Mouse (Mus musculus): ENCODE measurements around the gene Dnmt1.

Dnmt1 gene

DNA sequence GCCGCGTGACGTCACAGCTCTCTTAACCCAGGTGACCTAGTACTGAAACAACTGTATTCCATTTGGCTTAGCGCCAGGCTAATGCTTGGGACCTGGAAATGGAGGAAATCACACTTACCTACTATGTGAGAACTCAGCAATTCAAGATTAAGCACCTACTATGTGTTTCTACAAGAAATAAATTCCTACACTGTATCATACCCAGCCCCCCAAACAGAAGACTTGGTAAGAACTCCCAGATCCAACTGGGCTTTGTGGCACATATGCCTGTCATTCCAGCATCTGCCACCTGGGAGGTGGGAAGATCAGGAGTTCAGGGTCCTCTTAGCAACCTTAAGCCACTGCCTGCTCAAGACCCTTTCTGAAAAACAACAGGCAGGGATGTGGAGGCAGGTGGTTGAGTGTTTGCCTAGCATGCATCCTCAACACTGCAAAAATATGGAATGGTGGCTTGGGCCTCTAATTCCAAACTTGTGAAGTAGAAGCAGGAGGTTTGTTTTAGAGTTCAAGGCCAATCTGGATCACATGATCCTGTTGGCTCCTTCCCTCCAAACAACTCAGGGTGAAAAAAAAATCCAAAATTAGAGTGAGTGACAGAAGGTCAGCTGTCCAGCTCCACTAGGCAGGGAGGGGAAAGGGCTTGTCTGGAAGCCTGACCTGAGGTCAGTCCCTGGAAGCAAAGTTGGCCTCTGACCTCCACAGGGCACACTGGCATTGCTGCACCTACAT lies 17.4 kb upstream of the Dnmt1 start:
- DNase-seq (ENCODE audit: low spot score in 2 of 2), result no peak

DNA sequence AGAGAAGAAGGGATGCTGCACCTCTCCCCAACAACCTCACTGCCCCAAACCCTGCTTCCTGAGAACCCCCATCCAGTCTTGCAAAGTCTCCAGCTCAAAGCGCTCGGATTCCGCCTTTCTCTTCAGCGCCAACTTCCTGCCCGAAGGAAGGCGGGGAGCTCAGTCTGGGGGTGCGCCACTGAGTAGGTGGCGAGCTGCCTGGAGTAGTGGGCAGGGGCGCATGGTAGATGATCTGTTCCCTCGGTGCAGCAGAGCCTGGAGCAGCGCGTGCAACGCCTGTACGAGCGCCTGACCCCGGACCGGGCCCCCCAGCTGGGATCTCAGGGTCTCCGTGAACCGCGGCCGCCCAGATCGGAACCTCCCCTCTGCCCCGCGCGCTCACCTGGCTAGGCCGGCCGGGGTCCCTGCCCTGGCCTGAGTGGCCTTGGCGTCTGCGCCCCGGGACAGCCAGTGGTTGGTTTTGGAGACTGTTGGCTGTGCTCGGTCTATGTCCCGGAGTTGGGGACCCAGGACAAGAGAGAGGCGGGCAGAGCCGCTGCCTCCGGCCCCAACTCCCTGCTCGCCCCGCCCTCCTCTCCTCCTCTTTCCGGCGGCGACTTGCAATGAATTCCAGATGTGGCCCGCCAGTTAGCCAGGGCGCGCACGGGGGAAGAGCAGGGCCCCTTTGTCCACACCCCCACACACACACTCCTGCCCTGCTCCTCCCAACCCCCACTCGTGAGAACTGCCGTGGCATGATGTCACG lies 16.7 kb upstream of the Dnmt1 start, which contains the start of gene S1pr2:
TSS of gene S1pr2 (minus strand) at position 566 of the 745 bp plus-strand sequence.
- peak; percentile 86 to 89 for DNase-seq (ENCODE audit: low spot score in 2 of 2)

DNA sequence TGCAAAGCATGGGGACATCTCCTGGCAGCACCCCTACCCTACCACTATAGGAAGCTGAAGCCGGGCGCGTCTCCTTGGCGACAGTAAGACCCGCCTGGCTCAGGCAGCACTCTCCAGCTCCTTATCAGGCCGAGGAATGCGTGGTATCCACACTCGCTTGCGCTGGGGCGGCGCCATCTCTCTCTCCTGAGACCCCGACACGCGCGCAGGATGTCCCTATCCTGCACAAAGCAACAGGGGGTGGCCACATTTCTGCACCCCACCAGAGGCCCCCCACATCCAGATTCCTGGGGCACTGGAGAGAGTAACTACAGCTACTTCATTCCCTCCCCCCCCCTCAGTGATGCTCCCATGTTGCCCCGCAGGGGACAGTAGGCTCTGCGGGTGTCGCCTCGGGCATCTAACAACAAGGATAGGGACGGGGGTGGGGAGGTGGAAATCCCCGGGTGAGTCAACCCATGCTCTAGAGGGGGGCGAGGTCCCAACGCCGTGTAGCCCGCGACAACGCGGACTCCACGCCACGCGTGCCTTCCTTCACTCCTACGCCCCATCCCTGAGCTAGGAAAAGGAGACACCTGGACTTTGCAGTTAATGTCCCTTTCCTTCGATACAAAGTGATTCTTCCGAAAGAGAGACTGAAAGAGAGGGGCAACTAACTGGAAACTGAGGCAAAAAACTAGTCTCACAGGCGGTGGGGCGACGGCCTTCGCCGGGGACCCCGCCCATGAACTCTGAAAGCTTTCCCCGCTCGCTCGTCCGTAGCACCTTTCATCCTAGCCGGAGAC lies 15.9 kb upstream of the Dnmt1 start:
- DNase-seq (ENCODE audit: low spot score in 2 of 2), result peak; percentile 67 to 68

DNA sequence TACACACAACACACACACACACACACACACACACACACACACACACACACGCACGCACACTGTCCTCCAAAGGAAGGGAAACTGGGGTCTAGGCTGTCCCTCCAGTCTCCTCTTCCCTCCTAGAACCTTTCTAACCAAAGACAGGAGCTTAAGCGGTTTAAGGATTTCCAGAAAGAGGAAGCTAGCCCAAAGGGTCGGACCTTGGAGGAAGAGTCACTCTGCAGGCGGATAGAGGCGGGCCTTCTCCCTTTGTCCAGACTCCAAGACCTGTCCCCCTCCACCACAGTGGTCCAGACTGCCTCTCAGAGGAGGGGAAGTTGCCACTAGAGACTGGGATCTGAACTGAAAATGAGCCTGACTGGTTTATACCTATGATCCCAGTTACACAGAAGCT lies 14.0 kb upstream of the Dnmt1 start:
- no peak for DNase-seq (ENCODE audit: low spot score in 2 of 2)

DNA sequence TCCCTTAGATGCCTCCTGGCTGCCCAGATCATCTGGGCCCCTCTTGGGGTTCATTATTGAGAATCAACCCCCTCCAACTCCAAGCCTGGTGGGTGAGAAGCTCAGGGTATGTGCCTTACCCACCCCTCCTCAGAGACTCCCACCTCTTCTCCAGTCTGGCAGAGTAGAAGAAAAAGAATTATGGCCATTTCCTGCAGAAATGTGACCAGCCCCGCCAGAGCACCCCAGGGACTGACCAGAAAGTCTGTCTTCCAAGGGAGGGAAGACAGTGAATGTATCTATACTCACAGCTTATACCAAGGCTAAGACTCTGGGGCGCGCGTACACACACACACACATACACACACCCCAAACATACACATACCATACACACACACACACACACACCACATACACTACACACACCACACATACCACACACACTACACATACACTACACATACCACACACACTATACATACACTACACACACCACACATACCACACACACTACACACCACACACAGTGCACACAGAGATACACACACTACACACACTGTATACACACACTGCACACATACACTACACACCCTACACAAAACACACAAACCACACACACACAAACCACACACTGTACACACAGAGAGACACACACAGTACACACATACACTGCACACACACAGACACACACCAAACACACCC lies 13.5 kb upstream of the Dnmt1 start:
- no peak for DNase-seq (ENCODE audit: low spot score in 2 of 2)

DNA sequence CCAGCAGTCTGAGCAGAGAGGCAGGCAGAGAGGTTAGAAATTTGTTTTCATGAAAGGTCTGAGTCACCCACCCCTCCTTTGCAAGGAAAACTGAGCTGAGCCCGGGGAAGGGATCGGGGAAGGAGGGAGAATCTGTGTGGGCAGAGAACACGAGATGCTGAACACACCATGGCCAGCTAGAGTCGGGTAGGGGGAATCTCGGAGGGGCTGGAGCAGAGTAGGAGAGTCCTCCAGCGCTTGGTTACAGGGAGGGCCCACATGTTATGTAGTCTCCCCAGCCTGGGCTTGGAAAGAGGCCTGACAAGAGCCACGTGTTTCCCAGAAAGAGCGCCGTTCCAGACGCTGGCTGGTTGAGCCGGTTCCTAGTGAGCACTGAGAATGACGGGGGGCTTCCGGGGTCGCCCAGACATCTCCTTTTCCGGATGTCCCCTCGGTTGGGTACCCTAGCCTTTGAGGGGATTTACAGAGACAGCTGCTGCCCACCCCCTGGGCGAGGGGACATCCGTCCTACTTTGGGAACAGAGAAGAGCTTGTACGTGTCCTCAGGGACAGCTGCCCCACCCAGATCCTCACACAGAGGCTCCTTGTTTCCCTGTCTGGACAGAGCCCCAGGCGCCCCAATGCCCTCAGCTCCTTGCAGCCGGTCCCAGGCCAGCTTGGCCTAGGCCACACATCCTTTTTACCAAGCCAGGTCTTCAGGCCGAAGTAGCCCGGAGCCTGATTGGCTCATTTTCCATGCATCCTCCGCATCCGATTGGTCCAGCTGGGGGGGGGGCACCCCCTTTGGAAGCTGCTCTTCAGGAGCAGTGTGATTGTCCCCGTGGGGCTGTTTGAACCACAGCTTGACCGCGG lies 12.7 kb upstream of the Dnmt1 start:
- peak; percentile 66 to 68 for DNase-seq (ENCODE audit: low spot score in 2 of 2)

DNA sequence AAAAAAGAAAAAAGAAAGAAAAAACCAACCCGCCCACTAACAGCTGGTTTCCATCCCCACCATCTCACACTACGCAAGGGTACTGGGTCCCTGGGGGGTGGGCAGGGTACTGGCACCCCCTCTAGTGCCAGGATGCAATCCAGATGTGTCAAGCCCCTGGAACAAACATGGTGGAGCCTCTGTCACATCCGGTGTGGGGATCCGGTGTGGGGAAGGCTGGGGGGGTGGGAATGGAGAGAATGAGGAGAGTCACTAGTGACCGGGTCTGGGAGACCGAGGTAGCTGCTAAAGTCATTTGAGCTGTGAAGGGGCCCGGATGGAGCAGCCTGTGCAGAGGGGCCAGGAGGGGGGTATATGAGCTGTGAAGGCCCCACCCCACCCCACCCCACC lies 12.1 kb upstream of the Dnmt1 start:
- no peak for DNase-seq (ENCODE audit: low spot score in 2 of 2)

DNA sequence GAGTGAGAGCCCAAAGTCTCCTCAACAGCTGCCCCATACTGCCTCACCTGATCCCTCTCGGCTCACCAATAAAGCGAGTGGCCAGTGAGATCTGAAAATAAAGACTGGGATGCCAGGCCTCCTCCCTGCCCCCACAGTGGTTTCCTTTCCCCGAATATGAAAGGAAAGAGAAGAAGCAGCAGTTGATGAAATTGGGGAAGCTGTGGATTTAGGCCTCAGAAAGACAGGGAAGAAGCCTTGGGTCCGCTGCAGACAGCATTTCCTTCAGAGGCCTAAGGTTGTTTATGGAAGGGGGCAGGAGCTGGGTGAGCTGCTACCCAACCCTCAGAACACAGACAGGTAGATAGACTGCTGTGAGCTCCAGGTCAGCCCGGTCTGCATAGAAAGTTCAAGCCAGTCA lies 7.1 kb upstream of the Dnmt1 start:
- no peak for DNase-seq (ENCODE audit: low spot score in 2 of 2)

DNA sequence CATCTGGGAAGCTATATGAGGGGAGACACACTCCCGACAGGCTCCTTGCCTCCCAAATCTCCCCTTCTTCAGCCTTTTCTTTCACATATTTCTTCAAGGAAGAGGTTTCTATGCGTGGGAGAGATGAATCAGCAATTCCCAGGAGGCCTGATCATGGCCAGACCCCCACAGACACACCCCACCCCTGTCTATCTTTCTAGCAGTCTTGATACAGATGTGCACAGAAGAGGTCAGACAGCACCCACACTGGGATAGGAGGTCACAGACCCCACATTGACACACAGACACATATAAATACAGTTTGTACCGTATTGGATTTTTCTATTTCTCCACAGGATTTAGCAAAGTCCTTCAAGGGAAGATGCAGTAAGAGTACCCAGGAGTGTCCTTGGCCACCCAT lies 6.3 kb upstream of the Dnmt1 start:
- no peak for DNase-seq (ENCODE audit: low spot score in 2 of 2)

DNA sequence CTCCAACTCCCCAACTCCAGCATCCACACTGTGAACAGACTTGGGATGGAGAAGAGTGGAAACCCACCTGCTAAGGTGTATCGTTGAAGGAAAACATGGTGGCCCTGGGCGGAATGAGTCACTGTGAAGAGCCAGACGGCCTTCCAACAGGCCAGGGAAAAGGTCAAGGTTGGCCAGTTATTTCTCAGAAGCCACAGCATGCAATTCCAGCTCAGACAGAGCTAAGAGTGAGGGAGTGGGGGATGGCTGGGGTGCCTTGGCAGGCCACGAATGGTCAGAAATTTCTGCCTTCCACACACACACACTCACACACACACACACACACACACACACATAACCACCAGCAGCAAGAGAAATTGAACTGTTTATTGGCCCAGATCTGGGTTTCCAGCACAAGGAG lies 5.9 kb upstream of the Dnmt1 start:
- no peak for DNase-seq (ENCODE audit: low spot score in 2 of 2)

DNA sequence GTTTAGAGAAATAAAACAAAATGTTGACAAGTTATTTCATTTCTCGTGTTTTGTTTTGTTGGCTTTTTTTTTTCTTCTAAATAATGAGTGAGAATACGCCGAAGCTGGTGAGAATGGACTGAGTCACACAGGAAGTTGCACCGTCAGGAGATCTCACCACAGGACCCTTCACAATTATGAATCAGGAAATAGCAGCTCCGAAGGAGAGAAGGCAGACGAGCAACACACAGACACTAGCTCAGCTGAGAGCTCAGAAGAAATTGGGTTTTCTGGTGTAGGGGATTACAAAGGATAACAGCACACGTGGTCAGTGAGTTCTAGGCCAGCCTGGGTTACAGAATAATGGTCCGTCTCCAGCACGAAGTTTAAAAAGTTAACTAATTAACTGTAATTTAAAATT lies 1.9 kb upstream of the Dnmt1 start:
- DNase-seq (ENCODE audit: low spot score in 2 of 2), result no peak

DNA sequence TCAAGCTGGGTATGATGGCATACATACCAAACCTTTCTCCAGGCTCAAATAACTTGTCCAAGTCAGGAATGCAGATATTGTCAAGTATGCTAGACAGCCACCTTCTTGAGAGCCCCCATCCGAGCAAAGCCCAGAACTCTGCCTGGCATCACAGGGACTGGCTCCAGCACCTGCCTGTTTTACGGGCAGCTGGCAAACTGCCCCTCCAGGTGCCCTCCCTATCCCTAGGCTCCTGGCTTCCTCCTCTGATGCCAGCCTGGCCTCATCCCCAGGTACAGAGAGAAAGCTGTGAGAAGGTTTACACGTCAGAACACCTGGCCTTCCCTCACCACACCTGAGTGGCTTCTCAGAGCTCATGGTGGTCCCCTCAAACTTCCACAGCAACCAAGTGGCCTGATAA lies 2.7 kb downstream of the Dnmt1 start:
- no peak for DNase-seq (ENCODE audit: low spot score in 2 of 2)

DNA sequence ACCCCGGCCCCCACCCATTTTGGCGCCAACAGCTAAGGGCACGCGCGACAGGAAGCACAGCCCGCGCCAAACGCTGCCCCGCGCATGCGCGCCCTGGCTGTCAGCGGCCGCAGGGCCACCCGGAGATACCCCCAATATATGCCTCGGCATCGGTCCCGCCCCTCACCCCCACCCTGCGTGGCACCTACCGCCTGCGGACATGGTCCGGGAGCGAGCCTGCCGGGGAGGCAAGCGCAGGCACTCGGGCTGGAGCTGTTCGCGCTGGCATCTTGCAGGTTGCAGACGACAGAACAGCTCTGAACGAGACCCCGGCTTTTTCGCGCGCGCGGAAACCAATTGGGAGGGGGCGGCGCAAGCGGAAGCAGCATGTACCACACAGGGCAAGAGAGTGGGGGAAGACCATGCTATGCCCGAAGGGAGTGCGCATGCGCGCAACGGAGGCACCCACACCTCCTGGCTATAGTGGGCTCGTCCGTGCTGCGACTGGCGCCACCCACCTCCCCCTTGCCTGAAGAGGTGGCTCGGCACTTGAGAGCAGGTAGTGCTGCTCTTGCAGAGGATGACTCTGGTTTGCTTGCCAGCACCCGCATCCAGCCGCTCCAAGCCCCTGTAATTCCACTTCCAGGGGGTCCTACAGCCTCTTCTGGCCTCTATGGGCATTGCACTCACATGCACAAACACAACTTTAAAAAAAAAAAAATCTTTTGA lies 7.0 kb downstream of the Dnmt1 start:
- DNase-seq (ENCODE audit: low spot score in 2 of 2), result peak; percentile 94 to 95

DNA sequence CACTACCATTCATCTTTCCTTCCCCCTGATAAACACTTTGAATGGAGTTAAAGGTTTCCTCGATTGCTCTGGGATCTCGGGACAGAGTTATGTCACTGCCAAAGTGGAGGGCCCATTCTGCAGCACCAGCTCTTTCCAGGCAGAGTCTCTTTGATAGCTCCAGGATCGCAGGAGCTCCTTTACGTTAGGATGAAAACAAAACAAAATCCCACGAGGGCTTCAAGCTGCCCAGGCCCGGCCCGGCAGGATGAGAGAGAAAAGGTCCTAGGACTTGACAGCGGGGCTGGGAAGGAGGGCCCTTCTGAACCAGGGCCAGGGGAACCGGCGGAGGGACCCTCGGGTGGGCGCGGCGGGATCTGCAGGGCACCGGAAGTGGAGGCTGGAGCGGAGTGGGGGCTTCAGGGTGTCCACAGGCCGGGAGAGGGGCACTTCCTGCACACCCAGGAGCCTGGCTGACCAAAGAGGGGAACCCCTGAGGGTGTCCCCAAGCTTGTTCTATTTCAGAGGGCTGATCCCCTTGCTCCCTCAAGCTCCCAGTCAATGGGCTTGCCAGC lies 7.6 kb downstream of the Dnmt1 start:
- no peak for DNase-seq (ENCODE audit: low spot score in 2 of 2)

DNA sequence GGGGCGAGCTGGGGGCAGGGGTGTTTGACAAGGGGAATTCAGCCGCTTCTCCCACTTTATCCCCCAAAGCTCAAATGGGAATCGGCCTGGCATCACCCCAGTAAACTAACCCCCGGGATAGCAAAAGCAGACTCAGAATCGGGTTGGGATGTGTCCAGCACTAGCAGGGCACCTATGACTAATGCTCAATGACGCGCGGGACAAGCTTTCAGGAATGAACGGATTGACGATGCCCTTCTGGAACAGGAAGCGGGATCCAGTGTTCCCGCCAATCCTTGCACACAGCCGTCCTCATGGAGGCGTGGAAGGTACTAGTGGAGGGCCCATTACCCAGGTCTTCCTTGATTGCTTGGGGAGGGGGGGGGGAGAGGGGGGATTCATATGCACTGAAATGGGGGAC lies 8.2 kb downstream of the Dnmt1 start:
- no peak for DNase-seq (ENCODE audit: low spot score in 2 of 2)

DNA sequence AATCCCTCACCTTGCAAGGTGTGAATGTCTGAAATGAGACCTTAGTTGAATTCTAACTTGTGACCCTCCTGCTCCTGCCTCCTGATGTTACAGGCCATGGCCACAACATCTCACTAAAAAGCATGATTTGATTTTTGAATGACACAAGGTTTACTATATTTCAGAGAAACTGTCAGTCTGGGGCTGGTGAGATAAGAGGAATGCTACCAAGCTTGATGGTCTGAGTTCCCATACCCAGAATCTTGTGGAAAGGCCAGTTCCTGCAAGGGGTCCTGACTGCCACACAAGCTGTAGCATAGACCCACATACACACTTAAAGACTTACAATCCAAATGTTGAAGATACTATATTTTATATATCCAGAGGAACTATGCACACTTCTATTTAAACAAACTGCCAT lies 9.3 kb downstream of the Dnmt1 start:
- no peak for DNase-seq (ENCODE audit: low spot score in 2 of 2)

DNA sequence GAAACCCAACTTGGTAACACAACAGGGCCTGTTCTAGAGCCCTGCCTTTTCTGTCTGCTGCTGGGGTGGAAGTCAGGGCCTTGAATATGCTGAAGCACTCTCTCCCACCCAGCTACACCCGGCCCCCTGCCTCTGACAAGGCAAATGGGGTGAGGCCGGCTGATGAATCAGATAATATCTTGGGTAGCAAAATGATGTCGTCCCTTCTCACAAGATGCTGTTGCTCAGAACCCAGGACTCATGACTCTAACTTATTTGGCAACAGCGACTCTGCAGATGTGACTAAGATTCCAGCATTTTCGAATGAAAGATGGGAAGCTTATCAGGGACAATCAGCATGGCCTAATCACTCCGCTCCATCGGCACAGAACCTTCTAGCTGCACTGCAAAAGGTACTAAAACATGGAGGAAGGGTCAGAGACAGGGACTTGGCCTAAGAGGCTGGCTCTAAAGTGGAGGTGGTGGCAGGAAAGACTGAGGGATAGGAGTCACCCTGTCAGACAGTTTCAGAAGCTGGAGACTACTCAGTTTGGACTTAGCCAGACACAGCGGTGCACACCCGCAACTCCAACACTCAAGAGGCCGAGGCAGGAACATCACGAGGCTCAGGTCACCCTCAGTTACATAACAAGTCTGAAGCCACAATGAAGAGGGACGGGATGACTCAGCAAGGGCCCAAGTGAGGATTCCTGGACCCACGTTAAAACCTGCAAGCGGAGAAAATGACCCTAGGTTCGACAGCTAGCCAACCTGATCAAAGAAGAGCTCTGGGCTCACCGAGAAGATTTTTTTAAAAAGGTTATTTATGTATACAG lies 13.4 kb downstream of the Dnmt1 start:
- no peak for DNase-seq (ENCODE audit: low spot score in 2 of 2)

DNA sequence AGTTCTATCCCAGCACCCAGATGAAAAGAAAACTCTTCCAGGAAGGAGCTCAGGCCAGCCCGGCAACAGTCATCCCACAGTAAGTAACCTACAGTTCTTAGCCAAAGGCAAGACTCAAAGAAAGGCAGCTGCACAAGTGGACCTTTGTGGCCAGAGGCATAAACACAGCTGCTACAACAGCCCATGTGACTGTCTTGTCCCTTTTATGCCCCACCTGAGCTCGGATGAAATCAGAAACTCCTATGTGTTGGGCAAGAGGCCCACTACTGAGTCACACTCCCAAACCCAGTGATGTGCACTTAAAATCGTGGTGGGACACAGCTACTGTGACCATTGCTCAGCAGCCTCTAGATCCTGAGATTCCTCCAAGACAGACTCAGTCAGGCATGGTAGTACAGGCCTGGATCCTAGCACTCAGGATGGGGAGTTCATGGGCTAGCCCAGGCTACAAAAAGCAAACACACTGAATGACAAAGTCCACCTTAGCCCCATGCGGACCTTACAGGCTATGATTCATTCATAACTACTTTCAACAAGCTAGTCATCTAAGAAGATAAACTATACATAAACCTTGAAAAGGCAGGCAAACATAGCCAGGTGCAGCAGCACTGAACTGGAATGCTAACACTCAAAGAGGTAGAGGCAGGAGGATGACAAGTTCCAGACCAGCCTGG lies 14.9 kb downstream of the Dnmt1 start:
- DNase-seq (ENCODE audit: low spot score in 2 of 2), result no peak

DNA sequence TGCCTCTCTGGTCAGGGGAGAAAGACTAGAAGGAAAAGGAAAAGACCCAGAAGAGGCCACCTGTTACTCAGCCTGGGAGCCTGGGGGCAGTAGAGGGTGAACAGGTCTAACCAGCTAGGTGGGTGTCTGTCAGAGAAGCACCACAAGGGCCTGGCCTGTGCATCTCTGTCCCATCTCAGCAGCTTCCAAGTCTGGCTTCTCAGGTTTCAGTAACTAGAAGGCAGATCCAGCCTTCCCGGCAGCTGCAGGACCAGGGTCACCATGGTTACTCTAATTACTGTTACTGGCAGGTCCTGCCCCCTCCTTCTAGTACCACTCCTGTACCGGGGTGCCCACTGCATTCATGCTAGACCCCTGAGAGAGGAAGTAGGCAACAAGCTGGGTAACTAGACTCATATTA lies 15.8 kb downstream of the Dnmt1 start:
- no peak for DNase-seq (ENCODE audit: low spot score in 2 of 2)

Measured in urinary bladder, postnatal 4 days (tissue).